Mouse (Mus musculus) stomach, postnatal 0 days (tissue): ENCODE data around the gene Stk19.
"Not testable (repeated sequence)": the region's sequence is repeated elsewhere in the genome, so short reads cannot be mapped to it uniquely, and the experiment has no call there.

Source experiments
- CTCF ChIP-seq: IDR thresholded peaks from 2 replicates; pipeline ENCODE4 v1.5.1; 2016; ENCODE audit warnings: antibody characterized with exemption, low read depth, mild to moderate bottlenecking, moderate library complexity
- EP300 ChIP-seq: optimal IDR thresholded peaks from 2 replicates; pipeline ENCODE3; 2016; ENCODE audit warnings: antibody characterized with exemption

- not testable (repeated sequence) for TF ChIP-seq CTCF, EP300
Measured at GRCm38 (mm10) chr17:34802756-34803155, 34.0 kb downstream of the Stk19 start.
